Mouse (Mus musculus) heart, embryonic 16.5 days (tissue): ENCODE data around the gene Cenpf. TPM values are rescaled to one million over a fixed set of nuclear protein-coding genes. Genes with fewer than 3 reads are reported as not detected.

Source experiments
- ATAC-seq: fragments of 200-750 bp; cut with Nextera tagmentation; replicated peaks from 2 replicates; pipeline ENCODE4 v1.8.0; 2017; ENCODE audit warnings: moderate number of reproducible peaks; ENCODE audit not compliant: insufficient read depth, low FRiP score; ENCODE audit errors: extremely low read depth
- H3K27ac ChIP-seq: fragments of 300-500 bp; sonication (generic); 2 replicates; pipeline ENCODE4 v1.5.1; 2014; ENCODE audit warnings: mild to moderate bottlenecking, low read length, control low read depth, moderate library complexity
- H3K27me3 ChIP-seq: fragments of 300-500 bp; sonication (generic); 2 replicates; pipeline ENCODE4 v1.6.1; 2014; ENCODE audit warnings: low read length, mixed read lengths; ENCODE audit not compliant: control insufficient read depth, insufficient read depth
- H3K36me3 ChIP-seq: fragments of 300-500 bp; sonication (generic); 2 replicates; pipeline ENCODE4 v1.6.1; 2014; ENCODE audit not compliant: control insufficient read depth, insufficient read depth
- H3K4me1 ChIP-seq: fragments of 300-500 bp; sonication (generic); 2 replicates; pipeline ENCODE4 v1.6.1; 2014; ENCODE audit warnings: low read length, mixed read lengths; ENCODE audit not compliant: control insufficient read depth, insufficient read depth
- H3K4me2 ChIP-seq: fragments of 300-500 bp; sonication (generic); 2 replicates; pipeline ENCODE4 v1.6.1; 2014; ENCODE audit warnings: low read depth, mild to moderate bottlenecking, control low read depth, low read length
- H3K4me3 ChIP-seq: fragments of 300-500 bp; sonication (generic); 2 replicates; pipeline ENCODE4 v1.5.1; 2014; ENCODE audit warnings: mild to moderate bottlenecking, control low read depth, low read length
- H3K9ac ChIP-seq: fragments of 300-500 bp; sonication (generic); 2 replicates; pipeline ENCODE4 v1.6.1; 2014; ENCODE audit warnings: low read length, control low read depth
- H3K9me3 ChIP-seq: fragments of 300-500 bp; sonication (generic); replicated peaks from 2 replicates; pipeline ENCODE4 v1.6.1; 2016; ENCODE audit warnings: low read length; ENCODE audit not compliant: control insufficient read depth
- WGBS: fragments of 180-500 bp; shearing (Covaris S2); extraction: QIAGEN DNeasy Blood & Tissue Kit; methylation state at CpG from one replicate; pipeline ENCODE4 v1.1.7; 2014; 5-methylcytosine and 5-hydroxymethylcytosine counted together
- polyA plus RNA-seq: library from polyadenylated mRNA; unstranded; fragments of >200 nt; fragmentation: Nextera tagmentation; extraction: Ambion mirVana; gene quantifications from 2 replicates; pipeline ENCODE4 v1.2.1, GENCODE M21; 2015

The Cenpf gene
- polyA plus RNA-seq, 1 experiment from 2014 or later: 65.6 TPM

- Histone ChIP-seq H3K27me3 (no peaks in the 10 kb centered on the region), H3K9me3 (peaks cover 5% of the 10 kb centered on the region), H3K4me2 (no peak overlapping the region), H3K4me1 (no peaks in the 10 kb centered on the region), H3K4me3 (no peak overlapping the region), H3K27ac (no peak overlapping the region), H3K9ac (no peak overlapping the region), H3K36me3 (no peaks in the 10 kb centered on the region)
- WGBS: 87% methylated on average over 8 of the region's 8 CpGs
- no peak for ATAC-seq
Observed at GRCm38 (mm10) chr1:189605598-189606126, 82.2 kb downstream of the Cenpf start.

DNA sequence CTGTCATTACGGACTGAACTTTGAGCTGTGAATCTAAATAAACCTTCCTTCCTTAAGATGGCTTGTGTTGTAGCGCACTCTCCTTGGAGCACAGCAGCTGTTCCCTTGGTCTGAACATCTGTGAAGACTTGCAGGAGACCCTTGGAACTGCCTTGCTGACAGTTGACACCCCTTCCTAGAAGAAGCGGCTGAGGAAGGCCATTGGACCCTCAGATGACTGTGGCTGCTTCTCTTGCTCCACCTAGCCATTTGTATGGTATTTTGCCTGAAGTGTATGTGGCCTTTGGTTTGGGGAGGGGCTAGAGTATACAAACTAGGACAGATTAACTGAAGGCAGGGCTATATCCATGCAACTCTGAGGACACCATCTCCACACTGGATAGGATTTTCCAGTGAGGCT is 90.8 kb downstream of the Cenpf start:
- Histone ChIP-seq H3K9ac (no peak overlapping the region), H3K36me3 (no peaks in the 10 kb centered on the region), H3K4me2 (no peak overlapping the region), H3K27ac (no peak overlapping the region), H3K27me3 (no peaks in the 10 kb centered on the region), H3K4me1 (no peaks in the 10 kb centered on the region), H3K9me3 (no peaks in the 10 kb centered on the region), H3K4me3 (no peak overlapping the region)
- WGBS: 82% methylated on average over 3 of the region's 3 CpGs
- ATAC-seq: no peak

Other genes starting within 250 kb of the Cenpf start
- gene Ptpn14, start 40.2 kb upstream of the Cenpf start, polyA plus RNA-seq: 8.0 and 9.6 TPM in 2 replicates
- 244 and 255 TPM in 2 replicates for gene Smyd2, start 234.3 kb upstream of the Cenpf start, polyA plus RNA-seq